19 mouse cellular contexts compared by ENCODE assay signal in the genomic region with DNA sequence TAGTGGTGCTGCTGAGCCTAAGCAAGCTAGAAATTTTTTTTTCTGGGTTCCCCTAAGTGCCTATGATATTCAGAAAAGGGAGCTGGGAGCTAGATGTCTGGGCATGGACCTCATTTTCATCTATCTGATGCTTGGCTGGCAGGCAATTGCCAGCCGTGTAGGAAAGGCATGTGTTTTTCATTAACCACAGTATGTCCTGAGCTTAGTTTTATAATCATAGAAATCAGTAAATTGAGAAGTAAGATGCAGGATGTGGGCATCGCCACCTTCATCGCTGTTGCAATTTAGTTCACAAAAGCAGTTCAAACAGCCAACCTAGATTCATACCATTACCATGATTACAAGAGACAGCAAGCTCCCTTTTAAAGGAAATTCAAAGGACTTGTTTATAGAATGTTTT.
A peak's percentile ranks its signal among the peaks of the same experiment; 100 is the strongest.
DNase-seq lines count a peak whose midpoint lies in the region; ATAC-seq lines count a peak whose summit lies in the region.
"Had no signal": no experiment of that assay in that cellular context is flagged by ENCODE, and none has a peak within 500 bp of the region (broad histone marks: within the 10 kb centered on the region; RNA-seq: fewer than 3 reads in every experiment).

No protein-coding gene starts in this region.

- H3K4me1 ChIP-seq in midbrain, embryonic 11.5 days (ENCODE audit: control insufficient read depth, insufficient read depth, low read length): no peaks in the 10 kb centered on the region
- H3K4me1 ChIP-seq in midbrain, embryonic 14.5 days (ENCODE audit: control insufficient read depth, insufficient read depth, low read length): no peaks in the 10 kb centered on the region
- no peaks in the 10 kb centered on the region for H3K4me1 ChIP-seq in embryonic facial prominence, embryonic 14.5 days (ENCODE audit: control insufficient read depth, insufficient read depth, low read length)
- H3K4me1 ChIP-seq: forebrain, embryonic 13.5 days; forebrain, embryonic 15.5 days had no signal

- no peak overlapping the region for H3K4me2 ChIP-seq in midbrain, embryonic 11.5 days
- no peak overlapping the region for H3K4me2 ChIP-seq in midbrain, embryonic 14.5 days (ENCODE audit: low read length)
- no peak overlapping the region for H3K4me2 ChIP-seq in embryonic facial prominence, embryonic 14.5 days (ENCODE audit: low read depth, low read length)
- H3K4me2 ChIP-seq: embryonic facial prominence, embryonic 13.5 days; forebrain, embryonic 13.5 days; forebrain, embryonic 15.5 days had no signal

- DNase-seq in midbrain, embryonic 11.5 days (ENCODE audit: low spot score, missing footprints): peak; percentile 68
- no peak for DNase-seq in midbrain, embryonic 14.5 days
- peak; percentile 26 for DNase-seq in embryonic facial prominence, embryonic 14.5 days (ENCODE audit: low spot score)
- DNase-seq in layer of hippocampus, adult 18-20 months (ENCODE audit: low spot score in 2 of 2): no peak
- no peak for DNase-seq in lung, postnatal 4 days
- DNase-seq: adrenal gland, adult 2 months; adrenal gland, postnatal 10 days; adrenal gland, postnatal 25 days; cerebellum, adult 11 months; cerebellum, adult 18-20 months; cerebellum, adult 8-10 months; cerebellum, adult 9-11 months; cerebellum, postnatal 14 days; cerebellum, postnatal 36 days; embryo, embryonic 11 days; forebrain, postnatal 0 days had no signal

- H3K27me3 ChIP-seq in midbrain, embryonic 11.5 days (ENCODE audit: control insufficient read depth, insufficient read depth, low read length): no peaks in the 10 kb centered on the region
- H3K27me3 ChIP-seq in midbrain, embryonic 14.5 days (ENCODE audit: control insufficient read depth, insufficient read depth, low read length): no peaks in the 10 kb centered on the region
- no peaks in the 10 kb centered on the region for H3K27me3 ChIP-seq in embryonic facial prominence, embryonic 14.5 days (replicated peaks; ENCODE audit: control insufficient read depth, insufficient read depth, low read length)
- H3K27me3 ChIP-seq: embryonic facial prominence, embryonic 13.5 days; forebrain, embryonic 13.5 days; forebrain, embryonic 15.5 days had no signal

- H3K27ac ChIP-seq in midbrain, embryonic 11.5 days (ENCODE audit: low read depth, low read length): no peak overlapping the region
- no peak overlapping the region for H3K27ac ChIP-seq in midbrain, embryonic 14.5 days (replicated peaks; ENCODE audit: low read depth, low read length)
- no peak overlapping the region for H3K27ac ChIP-seq in embryonic facial prominence, embryonic 14.5 days (replicated peaks; ENCODE audit: low read depth, low read length)
- H3K27ac ChIP-seq: embryonic facial prominence, embryonic 13.5 days; forebrain, embryonic 13.5 days; forebrain, embryonic 15.5 days had no signal

- no peak for ATAC-seq in midbrain, embryonic 11.5 days (ENCODE audit: low FRiP score)
- ATAC-seq in midbrain, embryonic 14.5 days (ENCODE audit: low FRiP score, low TSS enrichment): no peak
- ATAC-seq in embryonic facial prominence, embryonic 14.5 days (ENCODE audit: low read depth): no peak
- ATAC-seq: forebrain, embryonic 13.5 days; forebrain, postnatal 0 days had no signal

- no peaks in the 10 kb centered on the region for H3K36me3 ChIP-seq in midbrain, embryonic 11.5 days (ENCODE audit: control insufficient read depth, insufficient read depth, low read length)
- no peaks in the 10 kb centered on the region for H3K36me3 ChIP-seq in midbrain, embryonic 14.5 days (ENCODE audit: control insufficient read depth, insufficient read depth, low read length)
- H3K36me3 ChIP-seq in embryonic facial prominence, embryonic 14.5 days (ENCODE audit: control insufficient read depth, insufficient read depth, low read length): no peaks in the 10 kb centered on the region
- H3K36me3 ChIP-seq: embryonic facial prominence, embryonic 13.5 days; forebrain, embryonic 15.5 days had no signal

- no peaks in the 10 kb centered on the region for H3K9me3 ChIP-seq in midbrain, embryonic 11.5 days (ENCODE audit: control insufficient read depth, low read length)
- H3K9me3 ChIP-seq in midbrain, embryonic 14.5 days (ENCODE audit: control insufficient read depth, low read length): no peaks in the 10 kb centered on the region
- no peaks in the 10 kb centered on the region for H3K9me3 ChIP-seq in embryonic facial prominence, embryonic 14.5 days (ENCODE audit: control insufficient read depth, low read length)
- H3K9me3 ChIP-seq: embryonic facial prominence, embryonic 13.5 days; forebrain, embryonic 13.5 days; forebrain, embryonic 15.5 days had no signal

- WGBS in midbrain, embryonic 11.5 days: 89% methylated on average over 3 of the region's 3 CpGs
- 91% methylated on average over 3 of the region's 3 CpGs for WGBS in midbrain, embryonic 14.5 days
- WGBS in embryonic facial prominence, embryonic 14.5 days: 48% methylated on average over 3 of the region's 3 CpGs

- no peak overlapping the region for H3K4me3 ChIP-seq in midbrain, embryonic 11.5 days (ENCODE audit: low read depth, low read length)
- no peak overlapping the region for H3K4me3 ChIP-seq in midbrain, embryonic 14.5 days (replicated peaks; ENCODE audit: low read depth, low read length)
- H3K4me3 ChIP-seq in embryonic facial prominence, embryonic 14.5 days (ENCODE audit: low read depth, low read length): no peak overlapping the region
- H3K4me3 ChIP-seq: embryonic facial prominence, embryonic 13.5 days; forebrain, embryonic 13.5 days; forebrain, embryonic 15.5 days had no signal

- H3K9ac ChIP-seq in midbrain, embryonic 11.5 days (ENCODE audit: low read length): no peak overlapping the region
- no peak overlapping the region for H3K9ac ChIP-seq in midbrain, embryonic 14.5 days (replicated peaks; ENCODE audit: low read length)
- no peak overlapping the region for H3K9ac ChIP-seq in embryonic facial prominence, embryonic 14.5 days (ENCODE audit: low read depth, low read length)
- H3K9ac ChIP-seq: embryonic facial prominence, embryonic 13.5 days; forebrain, embryonic 13.5 days; forebrain, embryonic 15.5 days; forebrain, postnatal 0 days had no signal

Comparison
In these comparisons a context has a peak if more than half of its experiments do, and no peak if none do; other contexts are left out.
1. DNase-seq: peak in midbrain, embryonic 11.5 days (single experiment) and embryonic facial prominence, embryonic 14.5 days (single experiment); none in midbrain, embryonic 14.5 days (single experiment), layer of hippocampus, adult 18-20 months (0 of 2) and lung, postnatal 4 days (0 of 2).